7 mouse cellular contexts compared by ENCODE assay signal in genomic region chr17:80728062-80728858, GRCm38 (mm10). TPM values are rescaled to one million over a fixed set of nuclear protein-coding genes. Genes with fewer than 3 reads are reported as not detected.
DNase-seq lines count a peak whose midpoint lies in the region; ATAC-seq lines count a peak whose summit lies in the region.

Map4k3 (minus strand) TSS chr17:80728485.

- WGBS in limb, embryonic 12.5 days: 2% methylated on average over 60 of the region's 64 CpGs
- 1% methylated on average over 58 of the region's 64 CpGs for WGBS in midbrain, embryonic 14.5 days

- peak within 1 kb of the TSS; percentile 98 for H3K9ac ChIP-seq in limb, embryonic 12.5 days (replicated peaks)
- H3K9ac ChIP-seq in midbrain, embryonic 14.5 days (replicated peaks; ENCODE audit: low read length): peak within 1 kb of the TSS; percentile 97

- ATAC-seq in limb, embryonic 12.5 days (ENCODE audit: insufficient number of reproducible peaks, insufficient read depth, low FRiP score, low TSS enrichment, low read depth): peak; percentile 93
- peak; percentile 95 for ATAC-seq in midbrain, embryonic 14.5 days (ENCODE audit: low FRiP score, low TSS enrichment)

- H3K4me1 ChIP-seq in limb, embryonic 12.5 days (replicated peaks): peaks cover 39% of the 10 kb centered on the region
- peaks cover 18% of the 10 kb centered on the region for H3K4me1 ChIP-seq in midbrain, embryonic 14.5 days (ENCODE audit: control insufficient read depth, insufficient read depth, low read length)

- H3K4me2 ChIP-seq in limb, embryonic 12.5 days: peak within 1 kb of the TSS; percentile 81
- peak within 1 kb of the TSS; percentile 66 for H3K4me2 ChIP-seq in midbrain, embryonic 14.5 days (ENCODE audit: low read length)

- H3K27me3 ChIP-seq in limb, embryonic 12.5 days: no peaks in the 10 kb centered on the region
- H3K27me3 ChIP-seq in midbrain, embryonic 14.5 days (ENCODE audit: control insufficient read depth, insufficient read depth, low read length): no peaks in the 10 kb centered on the region

- peak within 1 kb of the TSS; percentile 93 for H3K4me3 ChIP-seq in limb, embryonic 12.5 days (replicated peaks)
- H3K4me3 ChIP-seq in midbrain, embryonic 14.5 days (replicated peaks; ENCODE audit: low read depth, low read length): peak within 1 kb of the TSS; percentile 95

- DNase-seq in adrenal gland, adult 2 months: peak; percentile 94
- peak; percentile 89 for DNase-seq in embryo, embryonic 9.5 days (ENCODE audit: extremely low spot score)
- peak; percentile 99 for DNase-seq in heart, adult 11 months
- DNase-seq in kidney, adult 18-20 months: peak; percentile 92
- peak; percentile 91 for DNase-seq in midbrain, embryonic 14.5 days
- peak; percentile 73 to 81 for DNase-seq in spleen, adult 18-20 months

- H3K36me3 ChIP-seq in limb, embryonic 12.5 days: no peaks in the 10 kb centered on the region; the same call in 1 of the 2 replicates
- no peaks in the 10 kb centered on the region for H3K36me3 ChIP-seq in midbrain, embryonic 14.5 days (ENCODE audit: control insufficient read depth, insufficient read depth, low read length)

- H3K27ac ChIP-seq in limb, embryonic 12.5 days: peak within 1 kb of the TSS; percentile 99
- H3K27ac ChIP-seq in midbrain, embryonic 14.5 days (replicated peaks; ENCODE audit: low read depth, low read length): peak within 1 kb of the TSS; percentile 94

- H3K9me3 ChIP-seq in limb, embryonic 12.5 days: 0 out of 2 replicates have a peak, but pooled peaks cover 3% of the 10 kb centered on the region
- H3K9me3 ChIP-seq in midbrain, embryonic 14.5 days (ENCODE audit: control insufficient read depth, low read length): no peaks in the 10 kb centered on the region

RNA-seq across cellular contexts. Expression of gene Map4k3, which starts in this region (rescaled TPM):
- total RNA-seq in adrenal gland, adult 2 months (2021): 10 to 100 TPM; 38.0 to 46.4 TPM
- polyA plus RNA-seq in adrenal gland, adult 2 months (2012; rRNA removed): 46.5 and 47.2 TPM in 2 replicates
- polyA plus RNA-seq in limb, embryonic 12.5 days (2016; fragmentation: Nextera tagmentation; extraction: Ambion mirVana): 35.8 and 37.0 TPM in 2 replicates
- polyA plus RNA-seq in midbrain, embryonic 14.5 days (2014; fragmentation: Nextera tagmentation; extraction: Ambion mirVana): 32.1 and 39.7 TPM in 2 replicates

Comparison
In these comparisons a context has a peak if more than half of its experiments do, and no peak if none do; other contexts are left out.
1. Peak in every context shown above with its lines: DNase-seq, ATAC-seq, H3K4me3 ChIP-seq and H3K27ac ChIP-seq.